Mouse (Mus musculus) stomach, embryonic 16.5 days (tissue): ENCODE data around the gene Unc13c. TPM values are rescaled to one million over a fixed set of nuclear protein-coding genes. Genes with fewer than 3 reads are reported as not detected.

Experiments
- ATAC-seq: fragments of 200-750 bp; cut with Nextera tagmentation; 2 replicates; pipeline ENCODE4 v1.8.0; 2017; ENCODE audit warnings: moderate number of reproducible peaks, moderate TSS enrichment; ENCODE audit not compliant: insufficient read depth, low FRiP score
- H3K27ac ChIP-seq: fragments of 300-500 bp; sonication (generic); 2 replicates; pipeline ENCODE4 v1.5.1; 2014; ENCODE audit warnings: low read length
- H3K27me3 ChIP-seq: fragments of 300-500 bp; sonication (generic); 2 replicates; pipeline ENCODE4 v1.6.1; 2014; ENCODE audit warnings: low read length, control low read depth, mixed read lengths; ENCODE audit not compliant: control insufficient read depth, insufficient read depth
- H3K36me3 ChIP-seq: fragments of 300-500 bp; sonication (generic); 2 replicates; pipeline ENCODE4 v1.6.1; 2014; ENCODE audit warnings: low read length; ENCODE audit not compliant: control insufficient read depth, insufficient read depth
- H3K4me1 ChIP-seq: fragments of 300-500 bp; sonication (generic); 2 replicates; pipeline ENCODE4 v1.6.1; 2014; ENCODE audit warnings: low read length, control low read depth, mixed read lengths; ENCODE audit not compliant: control insufficient read depth, insufficient read depth
- H3K4me2 ChIP-seq: fragments of 300-500 bp; sonication (generic); 2 replicates; pipeline ENCODE4 v1.6.1; 2014; ENCODE audit warnings: low read depth, low read length, mixed read lengths
- H3K4me3 ChIP-seq: fragments of 300-500 bp; sonication (generic); replicated peaks from 2 replicates; pipeline ENCODE4 v1.5.1; 2014; ENCODE audit warnings: mild to moderate bottlenecking, low read length
- H3K9ac ChIP-seq: fragments of 300-500 bp; sonication (generic); 2 replicates; pipeline ENCODE4 v1.6.1; 2014; ENCODE audit warnings: low read length
- H3K9me3 ChIP-seq: fragments of 300-500 bp; sonication (generic); replicated peaks from 2 replicates; pipeline ENCODE4 v1.6.1; 2016; ENCODE audit warnings: low read length, control low read depth; ENCODE audit not compliant: control insufficient read depth
- WGBS: fragments of 180-500 bp; shearing (Covaris S2); extraction: QIAGEN DNeasy Blood & Tissue Kit; methylation state at CpG from one replicate; pipeline ENCODE4 v1.1.7; 2014; 5-methylcytosine and 5-hydroxymethylcytosine counted together
- polyA plus RNA-seq: library from polyadenylated mRNA; unstranded; fragments of >200 nt; fragmentation: Nextera tagmentation; extraction: Ambion mirVana; gene quantifications from 2 replicates; pipeline ENCODE4 v1.2.1, GENCODE M21; 2015

Unc13c gene
- polyA plus RNA-seq, 1 experiment from 2014 or later, result 0.89 TPM

DNA sequence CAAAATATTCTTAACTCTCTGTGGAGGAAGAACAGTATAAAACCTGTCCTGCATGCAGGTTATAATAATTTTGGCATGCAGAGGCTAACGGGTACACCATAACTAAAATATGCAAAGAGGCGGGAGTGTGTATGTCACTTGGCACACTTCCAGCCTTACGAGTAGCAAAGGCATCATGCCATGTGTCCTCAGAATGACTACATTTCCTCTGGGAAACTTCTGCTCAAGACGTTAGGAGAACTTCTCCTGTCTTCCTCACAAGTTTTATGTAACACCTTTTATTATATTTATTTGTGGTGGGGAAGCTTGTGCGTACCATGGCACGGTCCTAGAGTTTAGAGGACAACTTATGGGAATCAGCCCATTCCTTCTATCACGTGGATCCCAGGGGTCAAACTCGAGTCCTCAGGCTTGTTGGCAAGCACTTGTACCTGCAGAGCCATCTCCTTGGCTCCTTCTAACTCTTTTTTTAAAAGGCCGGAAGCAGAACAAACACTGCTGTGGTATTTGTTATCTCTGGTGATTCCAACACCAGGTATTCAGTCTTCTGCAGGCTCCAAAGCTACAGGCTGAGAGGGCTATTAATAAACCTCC, 3.3 kb downstream of the Unc13c start:
- H3K4me3 ChIP-seq, result no peak overlapping the region
- peaks cover 4% of the 10 kb centered on the region; the same call in 1 of the 2 replicates for H3K4me1 ChIP-seq
- H3K9ac ChIP-seq, result no peak overlapping the region
- H3K27ac ChIP-seq, result no peak overlapping the region
- H3K27me3 ChIP-seq, result no peaks in the 10 kb centered on the region
- no peak overlapping the region for H3K4me2 ChIP-seq
- 33% methylated on average over 9 of the region's 9 CpGs for WGBS
- ATAC-seq, result no peak
- no peaks in the 10 kb centered on the region for H3K9me3 ChIP-seq
- H3K36me3 ChIP-seq, result no peaks in the 10 kb centered on the region

GRCm38 (mm10) chr9:73962471-73962870, 6.3 kb downstream of the Unc13c start:
- Histone ChIP-seq H3K4me1 (peaks cover 4% of the 10 kb centered on the region; the same call in 1 of the 2 replicates), H3K36me3 (no peaks in the 10 kb centered on the region), H3K27me3 (no peaks in the 10 kb centered on the region), H3K9me3 (no peaks in the 10 kb centered on the region), H3K9ac (no peak overlapping the region), H3K27ac (no peak overlapping the region), H3K4me3 (no peak overlapping the region), H3K4me2 (no peak overlapping the region)
- no peak for ATAC-seq
- WGBS, result 86% methylated on average over 6 of the region's 6 CpGs

DNA sequence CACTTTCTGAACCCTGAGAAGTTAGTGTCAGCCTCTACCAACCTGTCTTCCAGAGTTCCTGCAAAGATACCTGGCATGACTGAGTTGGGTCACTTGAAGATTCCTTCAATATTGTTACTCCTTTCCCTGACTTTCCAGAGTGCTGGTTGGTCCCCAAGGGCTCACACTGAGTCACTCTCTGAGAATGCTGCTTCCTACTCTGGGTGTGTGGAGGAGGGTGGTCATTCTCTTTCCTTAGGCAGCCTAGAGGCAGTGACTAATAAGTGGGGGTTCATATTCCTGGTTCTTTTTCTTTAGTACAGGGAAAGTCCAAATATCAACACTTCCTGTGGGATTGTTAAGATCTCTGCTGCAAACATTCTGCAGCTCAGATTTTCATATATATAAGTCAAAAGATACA, 16.4 kb downstream of the Unc13c start:
- Histone ChIP-seq H3K9ac (no peak overlapping the region), H3K4me2 (no peak overlapping the region), H3K4me1 (no peaks in the 10 kb centered on the region), H3K36me3 (no peaks in the 10 kb centered on the region), H3K27me3 (no peaks in the 10 kb centered on the region), H3K4me3 (no peak overlapping the region), H3K27ac (no peak overlapping the region), H3K9me3 (no peaks in the 10 kb centered on the region)
- no peak for ATAC-seq

DNA sequence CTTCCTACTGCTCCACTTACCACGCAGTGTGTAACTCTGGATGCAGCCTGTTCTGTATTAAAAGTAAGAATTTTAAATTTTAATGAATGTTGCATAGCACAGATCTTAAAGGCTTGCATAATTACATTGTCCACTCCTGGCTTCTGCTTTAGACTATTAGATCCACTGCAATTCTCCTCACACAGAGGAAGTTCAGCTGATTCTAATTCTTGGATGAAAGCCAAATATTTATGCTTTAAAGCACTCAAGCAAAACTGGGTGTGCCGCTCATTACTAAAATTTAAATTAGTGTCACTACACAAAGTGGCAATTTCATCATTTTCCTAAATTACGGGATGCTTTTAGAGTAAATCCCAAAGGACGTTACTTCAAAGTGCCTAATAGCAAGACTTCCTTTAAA, 17.2 kb downstream of the Unc13c start:
- Histone ChIP-seq H3K27ac (no peak overlapping the region), H3K27me3 (no peaks in the 10 kb centered on the region), H3K4me2 (no peak overlapping the region), H3K4me3 (no peak overlapping the region), H3K9ac (no peak overlapping the region), H3K36me3 (no peaks in the 10 kb centered on the region), H3K9me3 (no peaks in the 10 kb centered on the region), H3K4me1 (no peaks in the 10 kb centered on the region)
- no peak for ATAC-seq
- WGBS, result 68% methylated on average over 4 of the region's 4 CpGs

GRCm38 (mm10) chr9:73934844-73935243, 33.9 kb downstream of the Unc13c start:
- Histone ChIP-seq H3K27me3 (no peaks in the 10 kb centered on the region), H3K4me2 (no peak overlapping the region), H3K4me1 (0 out of 2 replicates have a peak, but pooled peaks cover 2% of the 10 kb centered on the region), H3K9ac (no peak overlapping the region), H3K27ac (no peak overlapping the region), H3K36me3 (no peaks in the 10 kb centered on the region), H3K4me3 (no peak overlapping the region), H3K9me3 (no peaks in the 10 kb centered on the region)
- no peak for ATAC-seq
- 49% methylated on average over 4 of the region's 4 CpGs for WGBS

DNA sequence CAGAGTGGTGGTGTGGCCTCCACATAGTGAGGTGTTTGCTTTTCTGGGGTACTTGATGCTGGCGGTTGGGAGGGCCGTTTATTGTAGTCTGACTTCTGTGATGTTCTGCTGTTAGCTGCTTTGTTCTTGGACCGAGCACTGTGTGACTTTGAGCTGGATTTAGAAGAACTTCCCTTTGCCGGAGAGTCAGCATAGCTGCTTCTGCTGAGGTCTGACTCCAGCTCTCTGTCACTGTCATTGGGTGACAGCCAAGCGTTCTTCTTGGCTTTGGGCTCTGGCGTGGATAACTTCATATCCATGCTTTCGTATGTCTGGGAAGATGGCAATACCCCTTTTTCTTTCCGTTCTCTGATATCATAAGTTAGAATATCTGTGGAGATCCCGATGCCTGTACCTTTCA, 36.8 kb downstream of the Unc13c start:
- Histone ChIP-seq H3K4me1 (0 out of 2 replicates have a peak, but pooled peaks cover 2% of the 10 kb centered on the region), H3K27ac (no peak overlapping the region), H3K36me3 (no peaks in the 10 kb centered on the region), H3K9me3 (no peaks in the 10 kb centered on the region), H3K27me3 (no peaks in the 10 kb centered on the region), H3K4me3 (no peak overlapping the region), H3K4me2 (no peak overlapping the region), H3K9ac (no peak overlapping the region)
- WGBS, result 89% methylated on average over 9 of the region's 9 CpGs
- no peak for ATAC-seq

- Histone ChIP-seq H3K9me3 (no peaks in the 10 kb centered on the region), H3K9ac (no peak overlapping the region), H3K36me3 (no peaks in the 10 kb centered on the region), H3K27me3 (no peaks in the 10 kb centered on the region), H3K27ac (no peak overlapping the region), H3K4me3 (no peak overlapping the region), H3K4me2 (no peak overlapping the region), H3K4me1 (no peaks in the 10 kb centered on the region)
- 79% methylated on average over 2 of the region's 2 CpGs for WGBS
- no peak for ATAC-seq
These were observed 41.5 kb downstream of the Unc13c start for GRCm38 (mm10) chr9:73927276-73927675.

- H3K36me3 ChIP-seq, result no peaks in the 10 kb centered on the region
- no peaks in the 10 kb centered on the region for H3K9me3 ChIP-seq
- no peak overlapping the region for H3K27ac ChIP-seq
- H3K4me1 ChIP-seq, result no peaks in the 10 kb centered on the region
- no peak overlapping the region for H3K9ac ChIP-seq
- H3K4me2 ChIP-seq, result no peak overlapping the region
- WGBS, result 74% methylated on average over 11 of the region's 11 CpGs
- H3K4me3 ChIP-seq, result no peak overlapping the region
- ATAC-seq, result no peak
- H3K27me3 ChIP-seq, result no peaks in the 10 kb centered on the region
These were observed 46.2 kb downstream of the Unc13c start for GRCm38 (mm10) chr9:73922449-73923115.

DNA sequence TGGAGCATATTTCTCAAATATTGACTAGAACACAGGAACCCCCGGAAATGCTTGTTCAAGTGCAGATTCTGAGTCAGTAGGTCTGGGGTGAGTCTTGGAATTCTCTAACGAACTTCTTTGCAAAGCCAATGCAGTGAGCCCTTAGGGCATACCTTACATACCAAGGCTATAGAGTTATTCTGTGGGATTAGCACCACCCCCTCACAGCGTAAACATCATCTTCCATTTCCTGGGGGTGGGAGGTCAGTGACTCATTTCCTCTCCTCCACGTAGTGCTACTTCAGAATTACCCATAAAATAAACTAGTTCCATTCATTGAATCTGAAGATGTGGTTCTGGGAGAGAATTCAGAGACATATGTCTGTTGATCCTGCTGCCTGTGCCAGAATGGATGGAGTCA, 62.8 kb downstream of the Unc13c start:
- H3K9ac ChIP-seq, result no peak overlapping the region
- H3K4me1 ChIP-seq, result no peaks in the 10 kb centered on the region
- no peaks in the 10 kb centered on the region for H3K27me3 ChIP-seq
- WGBS, result 55% methylated on average over 4 of the region's 4 CpGs
- no peak overlapping the region for H3K4me3 ChIP-seq
- H3K27ac ChIP-seq, result no peak overlapping the region
- no peak overlapping the region for H3K4me2 ChIP-seq
- ATAC-seq, result no peak
- no peaks in the 10 kb centered on the region for H3K9me3 ChIP-seq
- no peaks in the 10 kb centered on the region for H3K36me3 ChIP-seq
